Mouse (Mus musculus): Measurements from ENCODE around the gene Cbl. TPM values are rescaled to one million over a fixed set of nuclear protein-coding genes. Genes with fewer than 3 reads are reported as not detected.

The Cbl gene
- polyA plus RNA-seq, 1 experiment = 30.7 TPM

DNA sequence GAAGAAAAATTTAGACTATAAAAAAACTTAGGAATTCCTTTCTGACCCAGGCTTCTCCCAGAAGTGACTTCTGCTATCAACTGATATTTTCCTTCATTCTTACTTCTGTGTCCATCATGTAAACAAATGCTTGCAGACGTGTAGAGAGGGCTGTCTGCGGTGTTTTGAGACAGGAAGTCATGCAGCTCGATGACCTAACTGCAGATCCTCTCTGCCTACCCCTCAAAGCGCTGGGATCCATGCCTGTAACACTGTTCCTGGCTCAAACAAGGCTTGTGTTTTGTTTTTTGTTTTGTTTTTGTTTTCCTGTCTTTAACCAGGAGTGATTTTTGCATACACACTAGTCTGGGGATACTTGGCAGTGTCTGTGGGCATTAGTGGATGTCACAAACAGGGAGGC lies 96.0 kb downstream of the Cbl start:
- no peak for DNase-seq (ENCODE audit: low read depth)
- TF ChIP-seq POLR2A (IDR thresholded peaks at IDR 0.05; ENCODE audit: borderline replicate concordance, extremely low read depth, insufficient read depth, insufficient read length, poor library complexity, severe bottlenecking) = no peak
- TF ChIP-seq CTCF (IDR thresholded peaks at IDR 0.05; ENCODE audit: borderline replicate concordance, extremely low read depth, insufficient read depth, insufficient read length) = no peak

DNA sequence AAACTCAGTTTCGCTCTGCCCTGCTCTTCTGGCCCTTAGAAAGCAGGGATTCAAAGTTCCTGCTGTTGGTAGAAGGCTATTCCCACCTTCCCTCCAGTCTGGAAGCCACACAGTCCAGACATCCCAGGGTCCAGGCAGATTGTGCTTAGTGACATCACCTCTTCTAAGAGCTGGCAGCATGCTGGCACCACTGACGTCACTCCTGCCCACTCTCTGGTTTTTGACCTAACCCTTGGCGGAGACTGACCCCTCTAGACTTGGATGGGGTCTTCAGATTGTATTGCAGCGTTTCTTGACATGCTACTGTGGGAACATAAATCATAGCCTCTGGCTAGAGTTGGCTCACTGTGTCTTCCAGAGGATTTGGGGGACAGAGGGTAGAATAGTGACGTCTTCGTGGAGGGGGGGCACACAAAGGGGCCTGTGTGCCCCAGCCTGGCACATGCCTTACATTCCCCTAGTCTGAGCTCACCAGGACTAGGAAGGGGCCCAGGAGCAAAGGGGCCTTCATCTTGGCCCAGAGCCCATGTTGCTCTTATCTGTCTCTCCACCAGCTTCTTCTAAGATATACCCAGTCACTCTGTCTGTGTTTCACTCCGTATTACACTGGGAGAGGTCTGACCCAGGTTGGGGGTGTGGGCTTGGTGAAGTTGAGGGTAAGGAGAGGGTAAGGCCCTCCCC lies 98.0 kb downstream of the Cbl start:
- no peak for TF ChIP-seq POLR2A (IDR thresholded peaks at IDR 0.05; ENCODE audit: borderline replicate concordance, extremely low read depth, insufficient read depth, insufficient read length, poor library complexity, severe bottlenecking)
- TF ChIP-seq CTCF (IDR thresholded peaks at IDR 0.05; ENCODE audit: borderline replicate concordance, extremely low read depth, insufficient read depth, insufficient read length) = no peak
- peak; percentile 56 for DNase-seq (ENCODE audit: low read depth)

DNA sequence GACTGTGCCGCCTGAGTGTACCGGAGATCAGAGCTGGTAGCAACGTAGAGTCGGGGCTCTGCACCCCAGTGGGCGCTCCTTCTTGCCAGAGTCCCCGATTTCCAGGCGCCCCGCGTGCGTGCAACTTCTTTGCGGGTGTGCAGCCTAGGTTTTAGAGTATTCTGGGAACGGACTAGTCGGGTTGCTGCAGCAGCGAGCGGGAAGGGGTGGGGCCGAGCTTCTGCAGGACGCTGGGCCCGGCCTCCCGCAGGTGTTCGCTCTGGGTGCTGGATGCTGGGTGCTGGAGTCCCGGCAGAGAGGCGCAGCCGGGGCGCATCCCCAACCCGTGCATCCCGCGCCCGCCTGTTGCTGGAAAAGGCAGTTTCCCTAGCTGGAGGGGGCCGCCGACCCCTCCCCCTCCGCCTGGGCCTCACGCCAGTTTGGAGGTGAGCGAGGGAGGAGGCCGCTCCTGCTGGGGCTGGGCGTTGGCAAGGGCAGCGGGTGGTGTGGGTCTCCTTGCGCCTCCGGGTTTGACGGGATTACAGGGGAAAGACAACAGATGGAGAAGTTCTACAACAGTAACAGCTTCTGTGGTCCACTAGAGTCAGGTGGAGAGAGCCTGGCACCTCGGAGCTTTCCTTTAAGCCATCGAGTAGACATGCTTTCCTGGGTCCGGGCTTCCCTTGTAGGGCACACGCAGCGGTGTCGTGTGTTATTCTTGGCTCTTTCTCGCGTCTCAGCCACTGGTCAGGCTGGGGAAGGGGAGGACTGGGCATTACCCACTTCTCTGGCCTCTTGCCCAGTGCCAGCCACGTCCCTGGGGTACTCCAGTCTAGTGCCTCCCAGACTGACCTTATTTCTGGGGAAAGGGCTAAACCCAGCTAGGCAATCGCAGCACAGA lies 98.8 kb downstream of the Cbl start:
- DNase-seq (ENCODE audit: low read depth) = peak; percentile 65
- no peak for TF ChIP-seq CTCF (IDR thresholded peaks at IDR 0.05; ENCODE audit: borderline replicate concordance, extremely low read depth, insufficient read depth, insufficient read length)
- no peak for TF ChIP-seq POLR2A (IDR thresholded peaks at IDR 0.05; ENCODE audit: borderline replicate concordance, extremely low read depth, insufficient read depth, insufficient read length, poor library complexity, severe bottlenecking)

DNA sequence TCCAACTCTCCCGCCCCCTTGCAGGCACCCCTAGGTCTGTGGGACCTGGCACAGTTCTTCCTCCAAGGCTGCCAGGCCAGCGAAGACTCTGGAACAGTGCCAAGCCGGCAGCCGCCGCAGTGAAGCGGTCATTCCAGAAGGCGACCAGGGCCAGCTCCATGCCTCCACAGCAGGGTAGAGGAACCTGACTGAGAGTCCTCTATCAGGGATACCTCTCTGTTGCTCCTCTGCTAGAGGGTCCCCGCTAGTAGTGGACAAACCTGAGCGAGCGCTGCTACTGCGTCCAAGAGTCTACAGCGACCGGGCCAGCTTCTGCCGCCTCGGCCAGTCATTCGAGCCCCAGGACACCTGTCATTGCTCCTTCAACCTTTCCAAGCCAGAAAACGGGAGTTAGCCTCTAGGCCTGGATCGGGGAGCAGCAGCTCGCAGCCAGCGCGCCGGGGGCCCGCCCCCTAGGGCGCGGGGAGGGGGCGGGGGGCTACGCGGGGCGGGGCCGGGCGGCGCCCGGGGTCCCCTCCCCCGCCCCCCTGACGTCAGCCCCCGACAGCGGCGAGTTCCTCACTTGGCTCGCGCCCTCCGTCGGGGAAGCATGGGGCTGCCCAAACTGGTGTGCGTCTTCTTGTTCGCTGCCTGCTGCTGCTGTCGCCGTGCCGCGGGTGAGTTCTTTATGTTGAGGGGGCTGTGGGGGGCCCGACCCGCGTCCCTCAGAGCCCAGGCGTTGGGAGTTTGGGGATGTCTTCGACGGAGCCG lies 99.6 kb downstream of the Cbl start, which contains the start of gene Mcam:
Mcam (plus strand) TSS at position 369 of the 750 bp plus-strand sequence.
- peak; percentile 72 for DNase-seq (ENCODE audit: low read depth)
- no peak for TF ChIP-seq CTCF (IDR thresholded peaks at IDR 0.05; ENCODE audit: borderline replicate concordance, extremely low read depth, insufficient read depth, insufficient read length)
- no peak for TF ChIP-seq POLR2A (IDR thresholded peaks at IDR 0.05; ENCODE audit: borderline replicate concordance, extremely low read depth, insufficient read depth, insufficient read length, poor library complexity, severe bottlenecking)

DNA sequence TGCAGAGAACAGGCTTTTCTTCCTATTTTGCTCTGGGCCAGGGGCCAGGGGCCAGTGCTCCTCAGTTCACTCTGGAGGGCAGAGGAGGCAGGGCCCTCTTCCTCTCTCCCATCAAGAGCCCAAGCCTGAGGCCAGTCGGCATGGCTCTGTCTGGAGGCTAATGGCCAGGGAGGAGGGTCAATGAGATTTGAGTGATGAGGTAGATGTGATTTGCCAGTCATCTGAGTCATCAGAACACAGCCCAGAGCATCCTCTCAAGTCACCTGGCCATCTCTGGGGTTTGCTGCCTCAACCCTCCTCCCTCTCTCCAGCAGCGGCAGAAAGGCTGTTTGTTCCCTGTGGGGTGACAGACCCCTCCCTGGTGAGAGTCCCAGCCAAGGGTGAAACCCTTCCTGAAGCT lies 100.6 kb downstream of the Cbl start:
- TF ChIP-seq POLR2A (IDR thresholded peaks at IDR 0.05; ENCODE audit: borderline replicate concordance, extremely low read depth, insufficient read depth, insufficient read length, poor library complexity, severe bottlenecking) = no peak
- no peak for TF ChIP-seq CTCF (IDR thresholded peaks at IDR 0.05; ENCODE audit: borderline replicate concordance, extremely low read depth, insufficient read depth, insufficient read length)
- no peak for DNase-seq (ENCODE audit: low read depth)

DNA sequence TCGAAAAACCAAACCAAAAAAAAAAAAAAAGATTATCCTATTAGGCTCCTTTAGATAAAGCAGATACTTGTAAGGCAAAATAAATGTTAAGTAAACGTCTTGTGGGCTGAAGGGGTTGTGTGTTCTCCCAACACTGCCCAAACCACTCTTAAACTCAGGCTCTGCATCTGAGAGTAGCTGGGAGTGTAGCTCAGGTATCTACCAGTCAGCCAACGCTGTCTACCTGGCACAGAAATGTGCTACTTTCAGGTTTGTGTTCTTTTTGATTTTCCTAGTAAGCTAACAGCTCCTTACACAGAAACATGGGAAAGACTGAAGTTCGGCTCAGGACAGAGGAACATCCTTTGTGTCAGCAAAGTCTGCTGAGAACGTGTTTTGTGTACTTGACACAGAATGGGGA lies 101.6 kb downstream of the Cbl start:
- DNase-seq (ENCODE audit: low read depth) = no peak
- TF ChIP-seq POLR2A (IDR thresholded peaks at IDR 0.05; ENCODE audit: borderline replicate concordance, extremely low read depth, insufficient read depth, insufficient read length, poor library complexity, severe bottlenecking) (no peak), CTCF (IDR thresholded peaks at IDR 0.05; ENCODE audit: borderline replicate concordance, extremely low read depth, insufficient read depth, insufficient read length) (no peak)

DNA sequence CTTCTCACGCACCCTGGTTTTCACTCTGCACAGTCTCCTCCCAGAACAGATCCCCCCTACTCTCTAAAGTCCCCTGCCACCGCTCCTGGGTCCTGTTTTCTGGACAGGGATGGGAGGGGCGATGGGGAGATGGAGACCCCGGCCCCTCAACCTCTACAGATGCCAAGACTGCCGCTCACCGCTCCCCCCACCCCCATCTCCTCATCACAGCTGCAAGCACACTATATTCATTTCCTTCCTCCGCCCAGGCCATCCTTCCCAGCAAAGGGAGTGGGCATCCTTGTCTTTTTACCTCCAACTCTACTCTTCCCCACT lies 102.6 kb downstream of the Cbl start:
- no peak for DNase-seq (ENCODE audit: low read depth)
- no peak for TF ChIP-seq CTCF (IDR thresholded peaks at IDR 0.05; ENCODE audit: borderline replicate concordance, extremely low read depth, insufficient read depth, insufficient read length)
- TF ChIP-seq POLR2A (IDR thresholded peaks at IDR 0.05; ENCODE audit: borderline replicate concordance, extremely low read depth, insufficient read depth, insufficient read length, poor library complexity, severe bottlenecking) = no peak

DNA sequence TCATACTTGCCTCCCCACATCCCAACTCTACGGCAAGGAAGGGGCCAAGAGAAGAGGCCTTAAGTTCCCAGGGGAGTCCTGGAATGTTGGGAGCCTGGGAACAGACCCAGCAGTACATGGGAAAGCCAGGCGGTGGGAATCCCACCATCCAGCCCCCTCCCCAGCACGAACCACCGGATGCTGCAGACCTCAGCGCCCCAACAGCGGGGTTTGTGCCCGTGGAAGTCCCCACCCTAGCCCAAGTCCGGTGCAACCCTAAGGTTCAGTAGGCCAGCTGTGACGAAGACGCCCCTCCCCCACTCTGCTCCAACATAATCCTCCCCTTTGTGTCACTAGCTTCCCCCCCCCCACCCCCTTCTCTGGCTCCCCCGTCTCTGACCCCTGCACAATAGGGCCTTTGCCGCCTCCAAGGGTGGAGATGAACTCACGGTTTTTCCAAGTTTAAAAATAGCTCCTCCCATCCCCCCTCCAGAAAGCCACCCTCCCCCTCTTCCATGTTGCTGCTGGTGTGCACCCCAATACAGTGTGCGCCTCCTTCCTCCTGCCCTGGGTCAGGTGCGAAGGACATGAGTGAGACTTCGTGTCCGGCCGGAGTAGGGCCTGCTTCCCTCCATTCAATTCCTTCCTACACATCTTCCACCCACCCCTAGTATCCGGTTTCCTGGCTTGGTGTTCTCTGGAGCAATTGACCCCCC lies 103.1 kb downstream of the Cbl start:
- TF ChIP-seq POLR2A (IDR thresholded peaks at IDR 0.05; ENCODE audit: borderline replicate concordance, extremely low read depth, insufficient read depth, insufficient read length, poor library complexity, severe bottlenecking) (no peak), CTCF (IDR thresholded peaks at IDR 0.05; ENCODE audit: borderline replicate concordance, extremely low read depth, insufficient read depth, insufficient read length) (no peak)
- DNase-seq (ENCODE audit: low read depth) = peak; percentile 47

DNA sequence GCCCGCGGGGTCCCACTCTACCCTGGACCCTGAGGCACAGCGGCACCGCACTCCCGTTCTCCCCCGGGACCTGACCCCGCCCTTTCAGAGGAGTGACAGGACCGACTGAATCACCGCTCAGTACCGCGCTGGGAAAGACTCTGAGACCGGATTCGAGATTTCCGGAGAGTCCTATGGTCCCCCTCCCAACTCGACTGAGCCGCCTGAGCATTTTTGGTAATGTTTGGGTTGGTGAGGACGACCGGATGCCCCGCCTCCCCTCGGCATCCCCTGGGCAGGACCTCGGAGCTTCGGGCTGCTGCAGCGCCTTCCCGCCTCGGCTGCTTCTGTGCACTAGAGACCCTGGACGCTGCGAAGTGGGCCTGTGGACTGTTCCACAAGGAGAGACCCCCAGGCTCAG lies 103.8 kb downstream of the Cbl start:
- TF ChIP-seq CTCF (IDR thresholded peaks at IDR 0.05; ENCODE audit: borderline replicate concordance, extremely low read depth, insufficient read depth, insufficient read length) = no peak
- no peak for TF ChIP-seq POLR2A (IDR thresholded peaks at IDR 0.05; ENCODE audit: borderline replicate concordance, extremely low read depth, insufficient read depth, insufficient read length, poor library complexity, severe bottlenecking)
- DNase-seq (ENCODE audit: low read depth) = peak; percentile 61

DNA sequence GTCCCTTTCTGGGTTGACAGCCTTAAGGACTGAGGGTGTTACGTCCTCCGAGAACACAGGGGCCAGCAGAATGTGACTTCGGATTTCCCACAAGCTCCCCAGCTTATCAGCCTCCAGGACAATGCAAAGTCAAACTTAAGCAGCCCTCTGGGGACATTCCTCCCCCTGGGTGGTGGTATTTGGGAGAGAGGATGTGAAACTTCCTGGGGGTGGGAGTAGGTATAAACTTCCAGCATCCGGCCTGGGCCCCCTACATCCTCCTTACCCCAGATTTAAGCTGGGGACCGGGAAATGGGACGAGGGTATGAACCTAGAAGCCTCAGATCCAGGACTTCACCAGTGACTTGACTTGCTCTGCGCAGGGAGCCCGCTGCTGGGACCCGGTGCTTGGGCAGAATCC lies 104.2 kb downstream of the Cbl start:
- peak; percentile 18 for DNase-seq (ENCODE audit: low read depth)
- TF ChIP-seq POLR2A (IDR thresholded peaks at IDR 0.05; ENCODE audit: borderline replicate concordance, extremely low read depth, insufficient read depth, insufficient read length, poor library complexity, severe bottlenecking) (no peak), CTCF (IDR thresholded peaks at IDR 0.05; ENCODE audit: borderline replicate concordance, extremely low read depth, insufficient read depth, insufficient read length) (no peak)
